Mouse (Mus musculus): ENCODE data around the gene Igf2bp2. TPM values are rescaled to one million over a fixed set of nuclear protein-coding genes. Genes with fewer than 3 reads are reported as not detected.

The Igf2bp2 gene
- total and polyA plus RNA-seq, 2 experiments, result 0.37 to 0.81 TPM

- H3K27me3 ChIP-seq (ENCODE audit: control insufficient read depth, insufficient read depth, low read length), result no peaks in the 10 kb centered on the region
- H3K36me3 ChIP-seq (ENCODE audit: control insufficient read depth, insufficient read depth, low read length), result peaks cover 52% of the 10 kb centered on the region
- 98% methylated on average over 2 of the region's 2 CpGs for WGBS
- H3K27ac ChIP-seq (replicated peaks; ENCODE audit: insufficient read depth, low read depth, low read length), result no peak overlapping the region
- H3K9ac ChIP-seq (ENCODE audit: low read depth, low read length), result no peak overlapping the region
- no peak for DNase-seq (ENCODE audit: extremely low read depth, low read depth, low spot score)
- no peak overlapping the region for H3K4me3 ChIP-seq (ENCODE audit: insufficient read depth, low read depth, low read length)
- no peaks in the 10 kb centered on the region for H3K4me1 ChIP-seq (ENCODE audit: control insufficient read depth, insufficient read depth, low read length)
- no peak for TF ChIP-seq POLR2A (IDR thresholded peaks at IDR 0.05; ENCODE audit: extremely low read depth, insufficient read depth, low read length)
- TF ChIP-seq CTCF (IDR thresholded peaks at IDR 0.05; ENCODE audit: low read depth, low read length), result no peak; the same call in 1 of the 2 replicates
- H3K79me2 ChIP-seq (ENCODE audit: control insufficient read depth, insufficient read depth, low read length), result no peaks in the 10 kb centered on the region; the same call in 1 of the 2 replicates
Observed at GRCm38 (mm10) chr16:22022122-22022521, 141.0 kb downstream of the Igf2bp2 start.

- H3K79me2 ChIP-seq (ENCODE audit: control insufficient read depth, insufficient read depth, low read length), result peaks cover 3% of the 10 kb centered on the region; the same call in 1 of the 2 replicates
- H3K36me3 ChIP-seq (ENCODE audit: control insufficient read depth, insufficient read depth, low read length), result peaks cover 35% of the 10 kb centered on the region
- H3K4me3 ChIP-seq (ENCODE audit: insufficient read depth, low read depth, low read length), result no peak overlapping the region
- TF ChIP-seq CTCF (IDR thresholded peaks at IDR 0.05; ENCODE audit: low read depth, low read length) (no peak), POLR2A (IDR thresholded peaks at IDR 0.05; ENCODE audit: extremely low read depth, insufficient read depth, low read length) (no peak)
- DNase-seq (ENCODE audit: extremely low read depth, low read depth, low spot score), result no peak
- H3K9ac ChIP-seq (ENCODE audit: low read depth, low read length), result no peak overlapping the region
- no peaks in the 10 kb centered on the region for H3K4me1 ChIP-seq (ENCODE audit: control insufficient read depth, insufficient read depth, low read length)
- 94% methylated on average over 1 of the region's 1 CpGs for WGBS
- H3K27ac ChIP-seq (replicated peaks; ENCODE audit: insufficient read depth, low read depth, low read length), result no peak overlapping the region
- no peaks in the 10 kb centered on the region for H3K27me3 ChIP-seq (ENCODE audit: control insufficient read depth, insufficient read depth, low read length)
Observed at GRCm38 (mm10) chr16:22015569-22015968, 147.5 kb downstream of the Igf2bp2 start.

GRCm38 (mm10) chr16:22009596-22009995 is 153.5 kb downstream of the Igf2bp2 start:
- Histone ChIP-seq H3K27me3 (ENCODE audit: control insufficient read depth, insufficient read depth, low read length) (no peaks in the 10 kb centered on the region), H3K36me3 (ENCODE audit: control insufficient read depth, insufficient read depth, low read length) (peaks cover 2% of the 10 kb centered on the region; the same call in 1 of the 2 replicates), H3K79me2 (ENCODE audit: control insufficient read depth, insufficient read depth, low read length) (peaks cover 8% of the 10 kb centered on the region; the same call in 1 of the 2 replicates), H3K9ac (ENCODE audit: low read depth, low read length) (peak overlapping the region; percentile 92), H3K4me1 (ENCODE audit: control insufficient read depth, insufficient read depth, low read length) (peaks cover 3% of the 10 kb centered on the region; the same call in 1 of the 2 replicates), H3K27ac (replicated peaks; ENCODE audit: insufficient read depth, low read depth, low read length) (peak overlapping the region; percentile 29; the same call in 1 of the 2 replicates), H3K4me3 (ENCODE audit: insufficient read depth, low read depth, low read length) (peak overlapping the region; percentile 98)
- under 1% methylated on average over 51 of the region's 51 CpGs for WGBS
- no peak for TF ChIP-seq POLR2A (IDR thresholded peaks at IDR 0.05; ENCODE audit: extremely low read depth, insufficient read depth, low read length)
- no peak for TF ChIP-seq CTCF (IDR thresholded peaks at IDR 0.05; ENCODE audit: low read depth, low read length)
- no peak for DNase-seq (ENCODE audit: extremely low read depth, low read depth, low spot score)

GRCm38 (mm10) chr16:22009099-22009584 is 154.0 kb downstream of the Igf2bp2 start, which contains the start of gene Senp2:
Senp2 (plus strand) TSS chr16:22009484.
- Histone ChIP-seq H3K27me3 (ENCODE audit: control insufficient read depth, insufficient read depth, low read length) (no peaks in the 10 kb centered on the region), H3K4me1 (ENCODE audit: control insufficient read depth, insufficient read depth, low read length) (peaks cover 3% of the 10 kb centered on the region; the same call in 1 of the 2 replicates), H3K9ac (ENCODE audit: low read depth, low read length) (peak within 1 kb of the TSS; percentile 92), H3K36me3 (ENCODE audit: control insufficient read depth, insufficient read depth, low read length) (no peaks in the 10 kb centered on the region), H3K4me3 (ENCODE audit: insufficient read depth, low read depth, low read length) (peak within 1 kb of the TSS; percentile 98), H3K79me2 (ENCODE audit: control insufficient read depth, insufficient read depth, low read length) (peaks cover 8% of the 10 kb centered on the region; the same call in 1 of the 2 replicates), H3K27ac (replicated peaks; ENCODE audit: insufficient read depth, low read depth, low read length) (peak within 1 kb of the TSS; percentile 29; the same call in 1 of the 2 replicates)
- peak; percentile 98 for DNase-seq (ENCODE audit: extremely low read depth, low read depth, low spot score)
- no peak for TF ChIP-seq CTCF (IDR thresholded peaks at IDR 0.05; ENCODE audit: low read depth, low read length)
- peak; percentile 56; the same call in 1 of the 2 replicates for TF ChIP-seq POLR2A (IDR thresholded peaks at IDR 0.05; ENCODE audit: extremely low read depth, insufficient read depth, low read length)
- WGBS, result under 1% methylated on average over 44 of the region's 45 CpGs

Other genes starting within 250 kb of the Igf2bp2 start
- 4.3 and 6.0 TPM in 2 replicates for gene Tmem41a, start 215.7 kb downstream of the Igf2bp2 start, total RNA-seq (2014; rRNA removed)
- 8.2 and 8.6 TPM in 2 replicates for gene Tmem41a, start 215.7 kb downstream of the Igf2bp2 start, polyA plus RNA-seq (2012; rRNA removed)
- gene Liph, start 167.6 kb downstream of the Igf2bp2 start, total RNA-seq (2014; rRNA removed), result 0.07 and 0.09 TPM in 2 replicates
- 0.12 TPM in 1 of 2 replicates, not detected in the other for gene Liph, start 167.6 kb downstream of the Igf2bp2 start, polyA plus RNA-seq (2012; rRNA removed)
- 11.0 and 11.2 TPM in 2 replicates for gene Senp2, start 153.8 kb downstream of the Igf2bp2 start, total RNA-seq (2014; rRNA removed)
- 3.9 and 4.0 TPM in 2 replicates for gene Senp2, start 153.8 kb downstream of the Igf2bp2 start, polyA plus RNA-seq (2012; rRNA removed)
- gene Tra2b, start 102.7 kb upstream of the Igf2bp2 start, total RNA-seq (2014; rRNA removed), result 49.4 and 53.4 TPM in 2 replicates
- 9.4 and 12.8 TPM in 2 replicates for gene Tra2b, start 102.7 kb upstream of the Igf2bp2 start, polyA plus RNA-seq (2012; rRNA removed)